Mouse (Mus musculus) G1E-ER4 (cell line): ENCODE data around the gene Bloc1s4. TPM values are rescaled to one million over a fixed set of nuclear protein-coding genes. Genes with fewer than 3 reads are reported as not detected.

ENCODE experiments used
- GATA1 ChIP-seq: IDR thresholded peaks from one replicate; pipeline ENCODE4 v1.8.0; 2012; ENCODE audit warnings: low read length, inconsistent platforms
- polyA plus RNA-seq: library from polyadenylated mRNA; stranded (reverse); fragments of >175 nt; gene quantifications from 2 replicates; pipeline ENCODE4 v1.2.3, GENCODE M21; 2012

Bloc1s4 gene
- polyA plus RNA-seq, 1 experiment = 28.0 TPM

GRCm38 (mm10) chr5:36727776-36728175 lies 20.7 kb downstream of the Bloc1s4 start:
- no peak for TF ChIP-seq GATA1

GRCm38 (mm10) chr5:36727136-36727535 lies 21.3 kb downstream of the Bloc1s4 start:
- TF ChIP-seq GATA1 = no peak

- no peak for TF ChIP-seq GATA1
Observed at GRCm38 (mm10) chr5:36726387-36726801, 22.1 kb downstream of the Bloc1s4 start.

GRCm38 (mm10) chr5:36725861-36726260 lies 22.6 kb downstream of the Bloc1s4 start:
- TF ChIP-seq GATA1 = no peak

GRCm38 (mm10) chr5:36724274-36724673 lies 24.2 kb downstream of the Bloc1s4 start:
- TF ChIP-seq GATA1 = no peak

GRCm38 (mm10) chr5:36723356-36723755 lies 25.1 kb downstream of the Bloc1s4 start:
- no peak for TF ChIP-seq GATA1

- no peak for TF ChIP-seq GATA1
Observed at GRCm38 (mm10) chr5:36722415-36722856, 26.0 kb downstream of the Bloc1s4 start.

- peak; percentile 5 for TF ChIP-seq GATA1
Observed at GRCm38 (mm10) chr5:36720710-36721375, 27.6 kb downstream of the Bloc1s4 start.

GRCm38 (mm10) chr5:36720219-36720618 lies 28.2 kb downstream of the Bloc1s4 start:
- TF ChIP-seq GATA1 = no peak

GRCm38 (mm10) chr5:36719601-36720000 lies 28.8 kb downstream of the Bloc1s4 start:
- no peak for TF ChIP-seq GATA1

- no peak for TF ChIP-seq GATA1
Observed at GRCm38 (mm10) chr5:36719135-36719534, 29.3 kb downstream of the Bloc1s4 start.

- TF ChIP-seq GATA1 = no peak
Observed at GRCm38 (mm10) chr5:36717889-36718288, 30.6 kb downstream of the Bloc1s4 start.

- TF ChIP-seq GATA1 = no peak
Observed at GRCm38 (mm10) chr5:36716816-36717215, 31.6 kb downstream of the Bloc1s4 start.

GRCm38 (mm10) chr5:36714832-36715231 lies 33.6 kb downstream of the Bloc1s4 start:
- no peak for TF ChIP-seq GATA1

- no peak for TF ChIP-seq GATA1
Observed at GRCm38 (mm10) chr5:36713693-36714092, 34.8 kb downstream of the Bloc1s4 start.

GRCm38 (mm10) chr5:36712553-36713534 lies 35.6 kb downstream of the Bloc1s4 start:
- no peak for TF ChIP-seq GATA1
